Mouse (Mus musculus) monocyte, adult 5-6 weeks (primary cell): ENCODE measurements around the gene Cdk19. TPM values are rescaled to one million over a fixed set of nuclear protein-coding genes. Genes with fewer than 3 reads are reported as not detected.
"Not testable (repeated sequence)": the region's sequence is repeated elsewhere in the genome, so short reads cannot be mapped to it uniquely, and the experiment has no call there.

ENCODE experiments used
- ATAC-seq: fragments of 153-309, 156-312 bp; replicated peaks from 2 replicates; pipeline ENCODE4 v1.8.0; 2017; ENCODE audit warnings: mild to moderate bottlenecking; ENCODE audit not compliant: low TSS enrichment, insufficient number of reproducible peaks, severe bottlenecking, poor library complexity, low FRiP score
- total RNA-seq: library from RNA; stranded (forward); fragments of 200-1000, 200-491, 200-594 nt; gene quantifications from 3 replicates; pipeline ENCODE4 v1.2.3, GENCODE M21; 2017

Cdk19 gene
- total RNA-seq, 1 experiment from 2014 or later, result 36.1 TPM

GRCm38 (mm10) chr10:40497301-40498041 is 158.1 kb downstream of the Cdk19 start:
- no peak for ATAC-seq

GRCm38 (mm10) chr10:40498426-40498825 is 159.1 kb downstream of the Cdk19 start:
- no peak for ATAC-seq

- ATAC-seq, result peak; percentile 72
Observed at GRCm38 (mm10) chr10:40499314-40500252, 160.2 kb downstream of the Cdk19 start.

- no peak for ATAC-seq
Observed at GRCm38 (mm10) chr10:40500723-40501245, 161.4 kb downstream of the Cdk19 start.

GRCm38 (mm10) chr10:40502734-40503133 is 163.4 kb downstream of the Cdk19 start:
- no peak for ATAC-seq

- no peak for ATAC-seq
Observed at GRCm38 (mm10) chr10:40510356-40510755, 171.0 kb downstream of the Cdk19 start.

GRCm38 (mm10) chr10:40511221-40511677 is 171.9 kb downstream of the Cdk19 start:
- ATAC-seq, result no peak

- no peak for ATAC-seq
Observed at GRCm38 (mm10) chr10:40512185-40512584, 172.8 kb downstream of the Cdk19 start.

- not testable (repeated sequence) for ATAC-seq
Observed at GRCm38 (mm10) chr10:40512996-40513395, 173.6 kb downstream of the Cdk19 start.

- ATAC-seq, result peak; percentile 52
Observed at GRCm38 (mm10) chr10:40515225-40515681, 175.9 kb downstream of the Cdk19 start.

- ATAC-seq, result no peak
Observed at GRCm38 (mm10) chr10:40516421-40516820, 177.1 kb downstream of the Cdk19 start.

GRCm38 (mm10) chr10:40519586-40519985 is 180.2 kb downstream of the Cdk19 start:
- no peak for ATAC-seq

- ATAC-seq, result no peak
Observed at GRCm38 (mm10) chr10:40521579-40521978, 182.2 kb downstream of the Cdk19 start.

- no peak for ATAC-seq
Observed at GRCm38 (mm10) chr10:40523312-40523975, 184.1 kb downstream of the Cdk19 start.

- peak; percentile 44 for ATAC-seq
Observed at GRCm38 (mm10) chr10:40524032-40524806, 184.9 kb downstream of the Cdk19 start.

GRCm38 (mm10) chr10:40524991-40525390 is 185.6 kb downstream of the Cdk19 start:
- 0 out of 2 replicates have a peak, but pooled peaks have one; percentile 38 for ATAC-seq

GRCm38 (mm10) chr10:40525616-40526155 is 186.3 kb downstream of the Cdk19 start:
- ATAC-seq, result peak; percentile 33

- ATAC-seq, result no peak
Observed at GRCm38 (mm10) chr10:40526301-40526761, 187.0 kb downstream of the Cdk19 start.
